8 mouse cellular contexts compared by ENCODE assay signal in the genomic region with DNA sequence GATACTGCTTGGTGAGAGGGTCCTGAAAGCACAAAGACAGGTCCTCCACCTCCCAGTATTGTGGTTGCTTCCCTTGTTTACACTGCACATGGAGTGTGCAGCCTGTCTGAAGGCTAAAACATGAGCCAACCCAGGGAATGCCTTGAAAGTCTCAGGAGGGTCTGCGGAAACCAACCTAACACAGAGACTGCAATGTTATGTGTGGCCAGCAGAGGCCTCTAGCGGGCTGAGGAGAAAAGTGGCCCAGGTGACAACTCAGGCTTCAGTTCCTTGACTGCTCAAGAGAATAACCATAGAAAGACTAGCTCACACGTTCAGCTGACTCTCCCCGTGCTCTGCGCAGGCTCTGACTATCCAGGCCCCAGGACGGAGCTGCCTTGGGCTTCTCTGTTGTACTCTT. TPM values are rescaled to one million over a fixed set of nuclear protein-coding genes. Genes with fewer than 3 reads are reported as not detected.
A peak's percentile ranks its signal among the peaks of the same experiment; 100 is the strongest.
DNase-seq lines count a peak whose midpoint lies in the region; ATAC-seq lines count a peak whose summit lies in the region.

No protein-coding gene starts in this region.

- peak; percentile 40 for DNase-seq in urinary bladder, postnatal 14 days (ENCODE audit: low spot score)
- no peak for DNase-seq in urinary bladder, adult 2 months (ENCODE audit: low spot score)
- peak; percentile 79 to 83 for DNase-seq in cerebellum, postnatal 10 days
- DNase-seq in frontal cortex, postnatal 14 days (ENCODE audit: low spot score in 2 of 2): peak; percentile 40 to 46
- peak; percentile 61 for DNase-seq in induced T-regulatory cell, adult 2 months (ENCODE audit: low read depth)
- DNase-seq in limb, embryonic 10.5 days (ENCODE audit: low spot score): peak; percentile 65
- DNase-seq in testis, postnatal 10 days (ENCODE audit: low spot score): peak; percentile 70

- no peaks in the 10 kb centered on the region for H3K36me3 ChIP-seq in limb, embryonic 10.5 days
- H3K36me3 ChIP-seq in midbrain, embryonic 16.5 days (ENCODE audit: control insufficient read depth, insufficient read depth, low read length): no peaks in the 10 kb centered on the region

- no peaks in the 10 kb centered on the region for H3K4me1 ChIP-seq in limb, embryonic 10.5 days
- no peaks in the 10 kb centered on the region for H3K4me1 ChIP-seq in midbrain, embryonic 16.5 days (ENCODE audit: control insufficient read depth, insufficient read depth, low read length)

- no peak overlapping the region for H3K4me2 ChIP-seq in midbrain, embryonic 16.5 days (ENCODE audit: low read length)

- WGBS in limb, embryonic 10.5 days: 7% methylated on average over 6 of the region's 6 CpGs
- WGBS in midbrain, embryonic 16.5 days: 7% methylated on average over 6 of the region's 6 CpGs

- peak; percentile 67 for ATAC-seq in midbrain, embryonic 16.5 days

- no peak overlapping the region for H3K27ac ChIP-seq in limb, embryonic 10.5 days
- no peak overlapping the region for H3K27ac ChIP-seq in midbrain, embryonic 16.5 days (ENCODE audit: low read length)

- H3K9me3 ChIP-seq in limb, embryonic 10.5 days (replicated peaks): no peaks in the 10 kb centered on the region
- no peaks in the 10 kb centered on the region for H3K9me3 ChIP-seq in midbrain, embryonic 16.5 days (replicated peaks; ENCODE audit: control insufficient read depth, low read length, poor library complexity, severe bottlenecking)

- H3K9ac ChIP-seq in midbrain, embryonic 16.5 days (ENCODE audit: low read depth, low read length): no peak overlapping the region

- no peaks in the 10 kb centered on the region for H3K27me3 ChIP-seq in limb, embryonic 10.5 days (ENCODE audit: low read depth, poor library complexity, severe bottlenecking)
- H3K27me3 ChIP-seq in midbrain, embryonic 16.5 days (ENCODE audit: control insufficient read depth, insufficient read depth, low read depth, low read length): no peaks in the 10 kb centered on the region

- no peak overlapping the region for H3K4me3 ChIP-seq in limb, embryonic 10.5 days
- H3K4me3 ChIP-seq in midbrain, embryonic 16.5 days (ENCODE audit: low read depth, low read length): no peak overlapping the region

RNA-seq across cellular contexts. Expression of gene Fry, which starts 20.8 kb away (rescaled TPM):
- polyA plus RNA-seq in urinary bladder, adult 2 months (2012; rRNA removed): 39.6 and 43.0 TPM in 2 replicates
- 3.2 and 3.3 TPM in 2 replicates for polyA plus RNA-seq in limb, embryonic 10.5 days (2016; fragmentation: Nextera tagmentation; extraction: Ambion mirVana)
- 60.0 and 64.1 TPM in 2 replicates for polyA plus RNA-seq in midbrain, embryonic 16.5 days (2015; fragmentation: Nextera tagmentation; extraction: Ambion mirVana)
